Mouse (Mus musculus) megakaryocyte, embryonic 14.5 days (primary cell): Measurements from ENCODE around the gene Cnksr1. TPM values are rescaled to one million over a fixed set of nuclear protein-coding genes. Genes with fewer than 3 reads are reported as not detected.
"Not testable (repeated sequence)": the region's sequence is repeated elsewhere in the genome, so short reads cannot be mapped to it uniquely, and the experiment has no call there.

Source experiments
- H3K27me3 ChIP-seq: replicated peaks from 2 replicates; pipeline ENCODE3; 2012; ENCODE audit warnings: inconsistent platforms
- H3K36me3 ChIP-seq: replicated peaks from 2 replicates; pipeline ENCODE3; 2012; ENCODE audit warnings: low read length, inconsistent platforms, mixed read lengths
- H3K4me1 ChIP-seq: 2 replicates; pipeline ENCODE4 v1.6.1; 2012; ENCODE audit warnings: inconsistent platforms
- H3K4me3 ChIP-seq: replicated peaks from 2 replicates; pipeline ENCODE3; 2012; ENCODE audit warnings: moderate library complexity, mild to moderate bottlenecking, inconsistent platforms
- H3K9me3 ChIP-seq: 2 replicates; pipeline ENCODE4 v1.6.1; 2012; ENCODE audit warnings: inconsistent platforms
- FLI1 ChIP-seq: IDR thresholded peaks from 2 replicates; pipeline ENCODE4 v1.6.1; 2012; ENCODE audit warnings: low read length, inconsistent platforms, mixed read lengths
- GATA1 ChIP-seq: IDR thresholded peaks from 3 replicates; pipeline ENCODE4 v1.6.1; 2012; ENCODE audit warnings: mixed read lengths, low read length, inconsistent platforms, borderline replicate concordance
- polyA plus RNA-seq: library from polyadenylated mRNA; stranded (reverse); fragments of >175 nt; gene quantifications from 2 replicates; pipeline ENCODE4 v1.2.3, GENCODE M21; 2012; ENCODE audit warnings: low replicate concordance; ENCODE audit not compliant: insufficient read depth

Gene Cnksr1
- polyA plus RNA-seq: not detected in 2 replicates

DNA sequence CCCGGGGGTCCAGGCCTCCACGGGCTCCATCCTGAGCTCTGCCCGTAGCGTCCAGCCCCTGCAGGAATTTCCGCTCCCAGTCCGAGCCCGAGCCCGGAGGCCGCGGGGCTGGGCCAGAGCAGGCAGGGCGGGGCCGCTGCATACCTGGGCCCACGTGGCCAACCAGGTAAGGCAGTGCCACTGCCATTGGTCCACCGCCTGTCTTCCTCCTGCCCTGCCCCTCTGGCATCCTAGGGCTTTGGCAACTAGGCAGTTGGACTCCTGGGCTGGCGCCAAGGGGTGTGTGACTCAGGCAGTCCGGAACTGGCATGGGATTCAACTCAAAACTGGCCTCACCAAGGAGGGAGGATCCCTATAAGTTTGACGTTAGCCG, at the start of gene Cnksr1:
TSS of gene Cnksr1 (minus strand) at position 121 of the 373 bp plus-strand sequence.
- no peak for TF ChIP-seq GATA1
- no peak for TF ChIP-seq FLI1
- no peaks in the 10 kb centered on the region for H3K9me3 ChIP-seq
- no peak within 1 kb of the TSS for H3K4me3 ChIP-seq
- peaks cover 13% of the 10 kb centered on the region for H3K4me1 ChIP-seq
- H3K36me3 ChIP-seq: peaks cover under 1% of the 10 kb centered on the region
- peaks cover 54% of the 10 kb centered on the region for H3K27me3 ChIP-seq

DNA sequence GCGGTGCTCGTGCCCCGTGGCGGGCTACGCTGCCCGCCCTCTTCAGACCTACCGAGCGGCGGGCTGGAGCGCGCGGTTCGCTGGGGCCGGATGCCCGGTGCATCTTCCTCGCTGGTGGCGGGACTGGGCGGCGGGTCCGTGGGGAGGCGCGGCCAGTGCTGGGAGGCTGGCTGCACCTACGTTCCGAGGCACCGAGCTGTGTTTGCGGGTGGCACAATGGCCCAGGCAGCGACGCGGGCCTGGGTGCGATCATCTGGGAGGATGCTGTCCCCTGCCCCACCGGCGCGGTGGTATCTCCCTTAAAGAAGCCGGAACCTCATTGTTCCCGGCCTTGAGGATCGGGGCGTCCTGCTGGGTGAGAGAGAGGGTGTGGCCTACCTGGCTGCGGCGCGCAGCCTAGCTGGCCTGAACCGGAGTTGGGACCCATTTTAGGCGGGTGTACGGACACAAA, 49.4 kb upstream of the Cnksr1 start, which contains the start of gene Pdik1l:
TSS of gene Pdik1l (minus strand) at position 321 of the 451 bp plus-strand sequence.
- no peak for TF ChIP-seq FLI1
- TF ChIP-seq GATA1: no peak

DNA sequence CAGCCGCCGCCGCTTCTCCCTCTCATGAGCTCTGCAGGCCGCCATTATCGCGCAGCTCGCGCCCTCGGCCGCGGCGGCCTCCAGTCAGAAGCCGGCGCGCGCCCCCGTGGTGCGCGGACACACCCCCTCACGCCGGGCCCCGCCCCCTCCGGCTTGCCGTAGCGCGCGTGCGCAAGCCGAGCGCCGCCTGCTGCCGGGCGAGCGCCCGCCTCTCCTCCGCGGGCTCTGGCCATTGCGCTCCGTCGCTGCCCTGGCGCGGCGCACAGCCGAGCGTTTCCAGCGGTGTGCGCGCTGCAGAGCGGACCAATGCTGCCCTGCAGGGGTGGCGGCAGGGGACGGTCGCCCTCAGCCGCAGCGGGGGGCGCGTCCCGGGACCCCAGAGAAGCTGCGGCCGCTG, 49.0 kb upstream of the Cnksr1 start:
- H3K9me3 ChIP-seq: no peaks in the 10 kb centered on the region
- no peak for TF ChIP-seq FLI1
- TF ChIP-seq GATA1: no peak
- no peaks in the 10 kb centered on the region for H3K27me3 ChIP-seq
- peak overlapping the region; percentile 99 for H3K4me3 ChIP-seq
- peaks cover 26% of the 10 kb centered on the region for H3K36me3 ChIP-seq
- peaks cover 48% of the 10 kb centered on the region for H3K4me1 ChIP-seq

More for the DNA sequence above, 49.4 kb upstream of the Cnksr1 start, which contains the start of gene Pdik1l:
- peak within 1 kb of the TSS; percentile 99 for H3K4me3 ChIP-seq
- H3K9me3 ChIP-seq: no peaks in the 10 kb centered on the region
- peaks cover 22% of the 10 kb centered on the region for H3K36me3 ChIP-seq
- peaks cover 48% of the 10 kb centered on the region for H3K4me1 ChIP-seq
- no peaks in the 10 kb centered on the region for H3K27me3 ChIP-seq

DNA sequence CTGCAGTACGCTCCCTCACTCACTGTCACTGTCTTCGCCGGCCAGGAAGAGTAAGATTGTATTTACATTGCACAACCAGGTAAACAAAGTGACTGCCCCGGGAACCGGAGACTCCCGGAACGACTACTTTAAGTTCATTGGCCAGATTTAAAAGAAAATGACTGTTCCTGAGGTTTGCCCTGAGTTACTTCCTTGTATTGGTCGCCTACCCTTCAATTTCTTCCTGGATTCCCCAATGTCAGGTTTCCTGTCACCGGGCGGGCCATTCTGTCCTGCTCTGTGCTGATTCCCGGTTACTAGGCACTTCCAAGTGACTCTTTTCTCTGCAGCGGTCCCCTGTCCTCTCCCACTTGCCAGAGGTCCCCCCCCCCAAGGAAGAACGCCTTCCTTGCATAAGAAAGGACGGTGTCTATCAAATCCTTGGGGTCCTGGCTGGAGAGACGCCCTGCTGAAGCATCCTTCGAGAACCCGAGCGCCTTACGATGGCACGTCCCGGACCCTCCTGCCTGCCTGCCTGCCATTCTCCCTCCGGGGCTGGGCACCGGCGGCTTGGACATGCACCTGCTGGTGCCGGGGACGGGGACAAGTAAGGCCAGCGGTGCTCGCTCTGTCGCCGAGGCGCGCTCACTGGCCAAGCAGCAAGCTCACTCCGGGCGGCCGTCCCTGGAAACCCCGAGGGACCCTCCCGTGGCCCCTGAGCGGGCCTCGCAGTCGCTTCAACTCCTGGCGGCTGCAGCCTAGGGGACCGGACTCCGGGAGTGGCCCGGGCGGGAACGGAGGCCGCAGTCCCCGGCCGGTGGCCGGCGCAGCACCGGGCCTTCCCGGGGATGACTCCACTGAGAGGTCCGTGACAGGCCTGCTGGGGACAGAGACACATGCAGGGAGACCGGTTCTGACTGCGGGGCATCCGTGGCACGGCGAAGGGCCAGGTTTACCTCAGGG, 48.3 kb upstream of the Cnksr1 start:
- Histone ChIP-seq H3K9me3 (no peaks in the 10 kb centered on the region), H3K36me3 (peaks cover 33% of the 10 kb centered on the region), H3K4me3 (peak overlapping the region; percentile 99), H3K4me1 (peaks cover 48% of the 10 kb centered on the region), H3K27me3 (no peaks in the 10 kb centered on the region)
- TF ChIP-seq FLI1 (no peak), GATA1 (no peak)

DNA sequence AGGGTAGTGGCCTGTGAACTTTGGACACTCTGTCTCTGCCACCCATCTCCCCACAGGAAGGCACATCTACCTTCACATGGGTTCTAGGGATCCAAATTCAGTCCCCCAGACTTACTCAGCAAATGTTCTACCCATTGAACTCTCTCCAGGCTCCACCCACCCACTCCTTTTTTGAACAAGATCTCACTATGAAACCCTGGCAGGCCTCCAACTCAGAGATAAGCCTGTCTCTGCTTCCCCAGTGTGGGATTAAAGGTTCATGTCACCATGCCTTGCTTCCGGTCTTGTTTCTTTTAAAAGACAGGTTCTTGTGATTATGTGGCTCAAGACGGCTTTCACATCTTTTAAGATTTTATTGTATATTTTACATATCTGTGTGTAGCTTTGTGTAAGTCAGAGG, 46.7 kb upstream of the Cnksr1 start:
- Histone ChIP-seq H3K36me3 (peaks cover 43% of the 10 kb centered on the region), H3K9me3 (no peaks in the 10 kb centered on the region), H3K27me3 (no peaks in the 10 kb centered on the region), H3K4me3 (peak overlapping the region; percentile 81), H3K4me1 (peaks cover 47% of the 10 kb centered on the region)
- no peak for TF ChIP-seq GATA1
- TF ChIP-seq FLI1: no peak

DNA sequence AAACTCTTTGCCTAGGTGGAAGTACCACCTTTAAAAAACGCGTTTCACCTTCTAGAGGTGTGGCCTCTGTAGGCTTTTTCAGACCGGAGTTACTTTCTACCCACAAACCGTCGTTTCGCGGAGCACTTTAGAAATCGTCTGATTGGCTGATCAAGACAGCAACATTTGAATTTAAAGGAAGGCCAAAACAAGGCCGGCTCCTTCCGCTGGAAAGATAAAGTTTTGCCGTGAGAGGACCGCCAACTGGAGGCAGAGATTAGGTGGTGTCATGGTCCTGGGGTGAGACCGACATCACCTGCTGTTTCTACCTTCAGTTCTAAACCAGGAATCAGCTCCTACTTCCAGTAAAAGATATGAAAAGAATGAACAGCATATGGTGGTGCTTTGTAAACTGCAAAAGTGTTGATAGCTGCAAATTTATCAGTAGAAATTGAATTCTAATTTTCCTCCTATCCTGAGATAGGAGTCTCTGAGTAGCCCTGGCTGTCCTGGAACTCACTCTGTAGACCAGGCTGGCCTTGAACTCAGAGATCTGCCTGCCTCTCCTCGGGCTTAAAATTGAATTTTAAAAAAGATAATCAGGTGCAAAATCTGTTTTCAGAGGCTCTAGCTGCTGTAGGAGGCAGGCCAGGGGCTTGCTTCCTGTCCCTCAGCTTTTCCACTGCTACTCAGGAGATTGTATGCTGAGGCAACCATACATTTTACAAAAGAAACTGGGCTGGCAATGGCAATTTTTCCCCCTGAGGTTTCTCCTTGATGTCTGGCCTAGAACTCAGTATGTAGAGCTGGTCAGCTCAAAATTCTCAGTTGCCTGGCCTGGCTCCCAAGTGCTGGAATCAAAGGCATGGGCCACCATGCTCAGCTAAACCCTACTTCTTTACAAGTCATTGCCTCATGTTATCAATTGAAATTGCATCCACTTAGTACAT, 35.5 kb upstream of the Cnksr1 start:
- peak overlapping the region; percentile 88 for H3K4me3 ChIP-seq
- no peaks in the 10 kb centered on the region for H3K9me3 ChIP-seq
- peaks cover 36% of the 10 kb centered on the region for H3K36me3 ChIP-seq
- H3K27me3 ChIP-seq: peaks cover 3% of the 10 kb centered on the region
- H3K4me1 ChIP-seq: peaks cover 22% of the 10 kb centered on the region
- TF ChIP-seq FLI1 (no peak), GATA1 (no peak)

DNA sequence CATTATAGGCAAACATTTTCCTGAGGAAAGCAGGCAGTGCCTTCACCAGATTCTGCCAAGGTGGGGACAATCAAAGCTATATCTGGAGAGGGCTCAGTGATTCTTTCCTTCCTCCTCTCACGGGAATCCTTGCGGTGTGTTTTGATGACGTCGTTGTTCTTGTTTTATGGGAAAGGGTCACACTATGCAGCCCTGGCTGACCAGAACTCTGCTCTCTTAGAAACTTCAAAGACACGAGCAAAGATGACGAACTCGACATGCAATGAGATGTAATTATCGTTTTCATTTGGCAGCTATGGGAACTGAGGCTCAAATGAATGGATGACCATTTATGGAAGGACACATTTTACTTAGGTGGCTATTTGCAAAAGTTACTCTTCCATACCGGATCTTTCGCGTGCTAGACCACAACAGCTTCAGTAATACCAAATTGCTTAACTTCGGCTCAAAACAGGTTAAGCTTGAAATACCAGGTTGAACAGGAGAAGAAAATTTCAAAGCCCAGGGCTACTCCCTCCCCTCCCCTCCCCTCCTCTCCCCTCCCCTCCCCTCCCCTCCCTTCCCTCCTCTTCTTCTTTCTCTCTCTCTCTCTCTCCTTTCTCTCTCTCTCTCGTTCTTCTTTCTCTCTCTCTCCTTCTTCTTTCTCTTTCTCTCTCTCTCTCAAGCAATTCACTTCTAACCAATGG, 34.7 kb upstream of the Cnksr1 start:
- Histone ChIP-seq H3K4me3 (peak overlapping the region; percentile 88), H3K4me1 (peaks cover 22% of the 10 kb centered on the region), H3K36me3 (peaks cover 28% of the 10 kb centered on the region), H3K27me3 (peaks cover 3% of the 10 kb centered on the region), H3K9me3 (peaks cover 3% of the 10 kb centered on the region; the same call in 1 of the 2 replicates)
- TF ChIP-seq GATA1 (no peak), FLI1 (no peak)

DNA sequence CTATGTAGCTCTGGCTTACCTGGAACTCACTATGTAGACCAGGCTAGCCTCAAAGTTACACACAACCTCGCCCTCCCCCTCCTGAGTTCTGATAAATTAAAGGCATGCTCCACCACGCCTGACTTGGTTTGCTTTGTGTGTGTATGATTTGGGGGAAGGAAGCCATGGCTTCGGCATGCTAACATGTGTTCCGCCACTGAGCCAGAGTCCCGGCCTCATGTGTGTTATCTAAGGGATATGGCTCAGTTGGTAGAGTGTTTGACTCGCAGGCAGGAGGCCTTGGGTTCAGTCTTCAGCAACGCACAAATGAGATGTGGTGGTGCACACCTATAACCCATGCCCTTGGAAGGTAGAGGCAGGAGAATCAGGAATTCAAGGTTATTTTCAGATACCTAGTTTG, 33.8 kb upstream of the Cnksr1 start:
- H3K27me3 ChIP-seq: peaks cover 3% of the 10 kb centered on the region
- no peak overlapping the region for H3K4me3 ChIP-seq
- peaks cover 22% of the 10 kb centered on the region for H3K4me1 ChIP-seq
- peaks cover 19% of the 10 kb centered on the region for H3K36me3 ChIP-seq
- H3K9me3 ChIP-seq: peaks cover 3% of the 10 kb centered on the region; the same call in 1 of the 2 replicates
- no peak for TF ChIP-seq GATA1
- TF ChIP-seq FLI1: no peak

DNA sequence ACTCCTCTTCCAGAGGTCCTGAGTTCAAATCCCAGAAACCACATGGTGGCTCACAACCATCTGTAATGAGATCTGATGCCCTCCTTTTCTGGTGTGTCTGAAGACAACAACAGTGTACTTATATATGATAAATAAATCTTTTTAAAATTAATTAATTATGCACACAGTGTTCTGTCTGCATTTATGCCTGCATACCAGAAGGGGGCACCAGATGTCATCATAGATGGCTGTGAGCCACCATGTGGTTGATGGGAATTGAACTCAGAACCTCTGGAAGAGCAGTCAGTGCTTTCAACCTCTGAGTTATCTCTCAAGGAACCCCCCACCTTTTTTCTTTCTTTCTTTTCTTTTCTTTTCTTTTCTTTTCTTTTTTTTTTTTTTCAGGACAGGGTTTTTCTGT, 31.4 kb upstream of the Cnksr1 start:
- H3K4me3 ChIP-seq, H3K36me3 ChIP-seq, H3K27me3 ChIP-seq, H3K9me3 ChIP-seq: not testable (repeated sequence)
- peaks cover 22% of the 10 kb centered on the region for H3K4me1 ChIP-seq

DNA sequence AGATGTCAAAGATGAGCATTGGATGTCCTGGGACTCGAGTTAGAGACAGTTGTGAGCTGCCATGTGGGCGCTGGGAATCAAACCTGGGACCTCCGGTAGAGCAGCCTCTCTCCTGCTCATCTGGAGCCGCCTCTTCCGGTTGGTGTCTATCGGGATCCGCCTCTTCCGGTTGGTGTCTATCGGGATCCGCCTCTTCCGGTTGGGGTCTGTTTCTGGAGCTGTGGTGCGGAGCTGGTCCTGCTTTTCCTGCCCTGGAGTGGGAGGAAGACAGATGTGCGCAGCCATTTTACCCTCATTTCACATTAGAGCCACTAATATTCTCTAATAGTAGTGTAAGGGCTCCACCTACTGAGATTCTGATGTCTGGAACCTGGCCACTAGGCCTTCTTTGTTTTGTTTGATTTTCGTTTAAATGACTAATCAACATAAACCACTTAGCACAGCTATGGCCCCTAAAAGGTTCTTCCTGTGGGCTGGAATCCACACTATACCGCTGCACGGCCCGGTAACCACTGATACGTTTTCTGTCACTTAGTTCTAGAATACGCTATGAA, 30.0 kb upstream of the Cnksr1 start:
- peaks cover 13% of the 10 kb centered on the region for H3K4me1 ChIP-seq
- TF ChIP-seq FLI1 (no peak), GATA1 (no peak)
- no peak overlapping the region for H3K4me3 ChIP-seq
- peaks cover 13% of the 10 kb centered on the region for H3K9me3 ChIP-seq
- no peaks in the 10 kb centered on the region for H3K36me3 ChIP-seq
- peaks cover 15% of the 10 kb centered on the region for H3K27me3 ChIP-seq
